Mouse (Mus musculus) thymus, adult 2 months (tissue): ENCODE measurements around the gene Pom121l12.

Source experiments
- CTCF ChIP-seq: fragments of 200-500 bp; IDR thresholded peaks from 2 replicates; pipeline ENCODE4 v1.5.1; 2012; ENCODE audit warnings: mild to moderate bottlenecking, control low read depth, low read length, moderate library complexity, borderline replicate concordance; ENCODE audit not compliant: control insufficient read depth, poor library complexity, insufficient read depth; ENCODE audit errors: extremely low read depth
- POLR2A ChIP-seq: fragments of 200-500 bp; IDR thresholded peaks from 2 replicates; pipeline ENCODE4 v1.6.1; 2012; ENCODE audit warnings: mild to moderate bottlenecking, low read length, control low read depth, moderate library complexity; ENCODE audit not compliant: control insufficient read depth, poor library complexity, insufficient read depth; ENCODE audit errors: extremely low read depth

DNA sequence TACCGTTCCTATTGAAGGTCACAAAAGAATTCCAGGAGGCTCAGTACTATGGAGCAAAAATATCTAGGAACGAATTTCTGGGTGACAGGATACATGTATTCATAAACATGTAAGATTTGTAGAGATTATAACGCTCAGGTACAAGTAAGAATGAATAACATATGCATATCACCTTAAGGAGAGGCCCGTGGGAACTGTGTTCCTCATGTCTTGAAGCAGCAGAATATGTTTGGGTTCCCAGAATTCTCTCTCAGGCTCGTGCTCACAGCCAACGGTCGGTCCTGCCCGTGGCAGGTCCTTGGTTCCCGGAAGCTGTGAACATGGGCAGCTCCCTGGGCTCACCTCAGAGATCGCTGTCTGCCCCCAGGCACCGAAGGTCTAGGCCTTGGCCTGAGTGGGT is at the start of gene Pom121l12:
- TF ChIP-seq CTCF (no peak), POLR2A (no peak)
